Mouse (Mus musculus): ENCODE measurements at regions not wholly inside any gene's neighbourhood (a gene's known extent, or its start where the extent isn't known, plus 50 kb on each side); places are given as distances from the start of the nearest gene placed in this dataset.

GRCm38 (mm10) chr12:95171051-95171450 is 521.0 kb upstream of the Flrt2 start:
- H3K36me3 ChIP-seq (replicated peaks; ENCODE audit: control insufficient read depth, insufficient read depth, low read depth, low read length): no peaks in the 10 kb centered on the region
- H3K4me1 ChIP-seq (ENCODE audit: control insufficient read depth, insufficient read depth, low read length): no peaks in the 10 kb centered on the region
- DNase-seq (ENCODE audit: low spot score): no peak
- no peaks in the 10 kb centered on the region for H3K27me3 ChIP-seq (ENCODE audit: control insufficient read depth, insufficient read depth, low read length)
- H3K9me3 ChIP-seq (replicated peaks; ENCODE audit: control insufficient read depth, low read length): no peaks in the 10 kb centered on the region
- ATAC-seq (replicated peaks; ENCODE audit: insufficient number of reproducible peaks, low FRiP score, low TSS enrichment, low read depth): no peak
- H3K4me3 ChIP-seq (ENCODE audit: low read depth, low read length): no peak overlapping the region
- no peak overlapping the region for H3K27ac ChIP-seq (replicated peaks; ENCODE audit: low read depth, low read length)
- H3K9ac ChIP-seq (replicated peaks; ENCODE audit: low read length): no peak overlapping the region
- no peak overlapping the region for H3K4me2 ChIP-seq (ENCODE audit: low read depth, low read length)
- WGBS: 61% methylated on average over 2 of the region's 2 CpGs

GRCm38 (mm10) chr12:95173810-95174402 is 518.1 kb upstream of the Flrt2 start:
- no peak for ATAC-seq (replicated peaks; ENCODE audit: insufficient number of reproducible peaks, low FRiP score, low TSS enrichment, low read depth)

DNA sequence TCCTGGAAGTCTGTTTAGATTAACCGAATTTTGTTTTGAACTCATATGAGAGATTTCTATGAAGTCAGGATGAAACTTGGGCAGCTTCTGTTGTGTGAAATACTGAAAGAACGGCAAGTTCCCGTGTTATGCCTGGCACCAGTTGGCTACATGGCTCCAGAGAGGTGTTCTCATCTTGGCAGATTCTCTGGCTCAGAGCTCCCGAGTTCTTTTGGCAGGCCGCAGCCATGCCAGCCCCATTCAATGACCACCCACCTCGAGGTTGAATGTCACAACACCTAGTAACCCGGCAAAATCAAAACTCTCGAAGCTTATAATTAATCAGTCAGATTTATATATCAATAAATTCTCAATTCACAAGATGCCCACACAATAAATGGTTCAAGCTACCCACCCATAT is 489.5 kb upstream of the Flrt2 start:
- Histone ChIP-seq H3K4me3 (ENCODE audit: low read depth, low read length) (no peak overlapping the region), H3K4me1 (ENCODE audit: control insufficient read depth, insufficient read depth, low read length) (no peaks in the 10 kb centered on the region), H3K9me3 (replicated peaks; ENCODE audit: control insufficient read depth, low read length) (no peaks in the 10 kb centered on the region), H3K27me3 (ENCODE audit: control insufficient read depth, insufficient read depth, low read length) (no peaks in the 10 kb centered on the region), H3K4me2 (ENCODE audit: low read depth, low read length) (no peak overlapping the region), H3K36me3 (replicated peaks; ENCODE audit: control insufficient read depth, insufficient read depth, low read depth, low read length) (no peaks in the 10 kb centered on the region), H3K27ac (replicated peaks; ENCODE audit: low read depth, low read length) (no peak overlapping the region), H3K9ac (replicated peaks; ENCODE audit: low read length) (no peak overlapping the region)
- DNase-seq (ENCODE audit: low spot score): no peak
- no peak for ATAC-seq (replicated peaks; ENCODE audit: insufficient number of reproducible peaks, low FRiP score, low TSS enrichment, low read depth)
- 93% methylated on average over 8 of the region's 8 CpGs for WGBS

More at GRCm38 (mm10) chr12:95173810-95174402, 518.1 kb upstream of the Flrt2 start:
- Histone ChIP-seq H3K27ac (replicated peaks; ENCODE audit: low read depth, low read length) (no peak overlapping the region), H3K9me3 (replicated peaks; ENCODE audit: control insufficient read depth, low read length) (no peaks in the 10 kb centered on the region), H3K36me3 (replicated peaks; ENCODE audit: control insufficient read depth, insufficient read depth, low read depth, low read length) (no peaks in the 10 kb centered on the region), H3K4me2 (ENCODE audit: low read depth, low read length) (no peak overlapping the region), H3K4me3 (ENCODE audit: low read depth, low read length) (no peak overlapping the region), H3K27me3 (ENCODE audit: control insufficient read depth, insufficient read depth, low read length) (no peaks in the 10 kb centered on the region), H3K4me1 (ENCODE audit: control insufficient read depth, insufficient read depth, low read length) (no peaks in the 10 kb centered on the region), H3K9ac (replicated peaks; ENCODE audit: low read length) (no peak overlapping the region)
- WGBS: 80% methylated on average over 1 of the region's 1 CpGs
- DNase-seq (ENCODE audit: low spot score): no peak

DNA sequence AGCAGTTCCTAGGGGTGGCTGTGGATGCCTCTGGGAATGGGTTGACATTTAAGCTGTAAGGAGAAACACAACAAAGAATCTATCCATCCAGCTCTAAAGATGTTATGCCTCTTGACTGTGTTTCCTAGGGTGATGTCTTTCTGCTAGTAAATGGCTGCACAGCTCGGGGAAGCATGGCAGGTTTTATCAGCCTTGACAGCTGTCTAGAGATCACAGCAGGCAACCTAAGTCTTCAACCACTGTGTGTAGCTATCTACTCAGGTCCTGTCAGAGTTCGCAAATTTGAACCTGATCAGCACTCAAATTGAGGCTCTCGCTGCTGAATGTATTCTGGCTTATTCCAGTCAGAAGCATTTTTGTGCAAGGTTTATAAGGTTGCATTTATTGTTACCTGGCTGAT is 486.9 kb upstream of the Flrt2 start:
- no peak overlapping the region for H3K4me3 ChIP-seq (ENCODE audit: low read depth, low read length)
- no peaks in the 10 kb centered on the region for H3K9me3 ChIP-seq (replicated peaks; ENCODE audit: control insufficient read depth, low read length)
- ATAC-seq (replicated peaks; ENCODE audit: insufficient number of reproducible peaks, low FRiP score, low TSS enrichment, low read depth): no peak
- no peak for DNase-seq (ENCODE audit: low spot score)
- H3K36me3 ChIP-seq (replicated peaks; ENCODE audit: control insufficient read depth, insufficient read depth, low read depth, low read length): no peaks in the 10 kb centered on the region
- no peaks in the 10 kb centered on the region for H3K27me3 ChIP-seq (ENCODE audit: control insufficient read depth, insufficient read depth, low read length)
- WGBS: 72% methylated on average over 3 of the region's 3 CpGs
- H3K27ac ChIP-seq (replicated peaks; ENCODE audit: low read depth, low read length): no peak overlapping the region
- no peak overlapping the region for H3K9ac ChIP-seq (replicated peaks; ENCODE audit: low read length)
- H3K4me1 ChIP-seq (ENCODE audit: control insufficient read depth, insufficient read depth, low read length): no peaks in the 10 kb centered on the region
- H3K4me2 ChIP-seq (ENCODE audit: low read depth, low read length): no peak overlapping the region

DNA sequence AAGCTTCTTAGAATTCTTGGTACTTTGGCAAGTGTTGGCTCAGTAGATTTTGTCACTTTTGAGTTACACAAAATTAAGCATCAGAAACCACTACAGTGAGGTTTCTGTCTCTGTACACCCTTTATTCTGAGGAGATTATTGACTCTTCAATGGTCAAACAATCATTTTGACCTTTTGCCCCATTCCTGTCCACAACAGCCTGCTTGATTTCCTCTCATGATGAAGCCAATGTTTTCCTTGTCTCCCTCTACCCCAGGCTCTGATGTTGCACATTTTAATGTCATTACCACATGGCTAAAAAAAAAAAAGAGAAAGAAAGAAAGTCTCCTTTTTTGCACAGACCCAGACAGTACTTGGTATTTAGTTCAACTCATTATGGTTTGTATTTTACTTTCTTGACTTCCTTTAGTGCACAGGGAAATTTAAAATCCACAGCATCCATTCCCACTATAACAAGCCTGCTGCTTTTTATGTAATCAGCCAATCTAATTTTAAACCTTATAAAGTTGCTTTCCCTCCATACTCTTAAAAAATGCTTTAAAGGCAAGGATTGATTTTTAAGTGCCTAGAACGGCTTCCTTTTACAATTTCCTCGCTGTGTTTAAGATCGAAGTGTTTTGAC is 452.8 kb upstream of the Flrt2 start:
- no peaks in the 10 kb centered on the region for H3K9me3 ChIP-seq (replicated peaks; ENCODE audit: control insufficient read depth, low read length)
- no peaks in the 10 kb centered on the region for H3K4me1 ChIP-seq (ENCODE audit: control insufficient read depth, insufficient read depth, low read length)
- DNase-seq (ENCODE audit: low spot score) (no peak), ATAC-seq (replicated peaks; ENCODE audit: insufficient number of reproducible peaks, low FRiP score, low TSS enrichment, low read depth) (no peak)
- H3K27me3 ChIP-seq (ENCODE audit: control insufficient read depth, insufficient read depth, low read length): no peaks in the 10 kb centered on the region
- no peak overlapping the region for H3K4me2 ChIP-seq (ENCODE audit: low read depth, low read length)
- no peak overlapping the region for H3K27ac ChIP-seq (replicated peaks; ENCODE audit: low read depth, low read length)
- 44% methylated on average over 3 of the region's 3 CpGs for WGBS
- no peaks in the 10 kb centered on the region for H3K36me3 ChIP-seq (replicated peaks; ENCODE audit: control insufficient read depth, insufficient read depth, low read depth, low read length)
- H3K9ac ChIP-seq (replicated peaks; ENCODE audit: low read length): no peak overlapping the region
- H3K4me3 ChIP-seq (ENCODE audit: low read depth, low read length): no peak overlapping the region

GRCm38 (mm10) chr12:95267187-95267586 is 424.8 kb upstream of the Flrt2 start:
- H3K4me2 ChIP-seq (ENCODE audit: low read depth, low read length): no peak overlapping the region
- H3K36me3 ChIP-seq (replicated peaks; ENCODE audit: control insufficient read depth, insufficient read depth, low read depth, low read length): no peaks in the 10 kb centered on the region
- no peaks in the 10 kb centered on the region for H3K27me3 ChIP-seq (ENCODE audit: control insufficient read depth, insufficient read depth, low read length)
- H3K27ac ChIP-seq (replicated peaks; ENCODE audit: low read depth, low read length): no peak overlapping the region
- DNase-seq (ENCODE audit: low spot score): no peak
- WGBS: 68% methylated on average over 3 of the region's 3 CpGs
- ATAC-seq (replicated peaks; ENCODE audit: insufficient number of reproducible peaks, low FRiP score, low TSS enrichment, low read depth): no peak
- H3K9ac ChIP-seq (replicated peaks; ENCODE audit: low read length): no peak overlapping the region
- no peaks in the 10 kb centered on the region for H3K4me1 ChIP-seq (ENCODE audit: control insufficient read depth, insufficient read depth, low read length)
- no peak overlapping the region for H3K4me3 ChIP-seq (ENCODE audit: low read depth, low read length)
- H3K9me3 ChIP-seq (replicated peaks; ENCODE audit: control insufficient read depth, low read length): no peaks in the 10 kb centered on the region

DNA sequence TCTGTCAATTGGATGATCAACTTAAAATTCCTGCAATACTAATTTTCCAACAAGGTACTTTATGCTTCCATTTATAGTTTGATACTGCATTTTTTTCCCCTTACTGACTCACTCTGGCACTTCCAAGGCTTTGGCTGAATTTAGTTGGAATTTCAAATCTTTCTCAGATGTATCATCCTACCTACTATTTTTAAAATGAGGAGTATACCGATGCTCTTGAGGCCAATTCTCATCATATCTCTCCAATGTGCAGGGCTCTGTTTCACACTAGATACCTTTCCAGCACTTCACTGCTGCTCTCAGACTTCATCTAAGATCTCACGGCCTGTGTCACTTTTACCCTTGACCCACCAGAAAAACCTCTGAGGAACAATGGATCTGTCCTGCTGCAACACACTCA is 386.6 kb upstream of the Flrt2 start:
- no peak for ATAC-seq (replicated peaks; ENCODE audit: insufficient number of reproducible peaks, low FRiP score, low TSS enrichment, low read depth)

DNA sequence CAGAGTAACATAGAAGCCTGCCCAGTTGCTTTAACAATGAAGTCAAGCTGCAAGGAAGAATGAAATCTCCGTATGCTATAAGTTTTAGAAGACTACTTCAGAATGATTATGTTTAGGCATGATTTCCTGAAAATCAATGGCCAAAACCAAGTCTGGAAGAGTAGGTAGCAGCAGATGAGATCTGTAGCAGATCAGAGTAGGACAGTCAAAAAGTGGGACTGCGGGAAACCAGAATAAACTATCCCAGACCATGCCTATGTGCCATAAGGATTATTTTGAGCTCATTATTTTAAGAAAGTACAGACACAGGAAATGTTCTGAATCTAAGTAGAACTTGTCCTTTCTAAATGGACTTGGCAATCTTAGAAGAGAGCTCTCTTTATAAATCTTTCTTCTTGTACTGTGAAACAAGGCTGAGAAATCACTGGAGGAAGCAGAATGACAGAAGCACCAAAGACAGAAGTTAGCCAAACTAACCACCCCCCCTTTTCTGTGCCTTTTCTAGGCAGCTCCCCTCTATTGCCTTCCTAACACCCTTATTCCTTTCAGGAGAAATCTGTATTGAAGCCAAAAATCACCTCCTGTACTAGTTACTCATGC is 376.8 kb upstream of the Flrt2 start:
- ATAC-seq (replicated peaks; ENCODE audit: insufficient number of reproducible peaks, low FRiP score, low TSS enrichment, low read depth): no peak
- Histone ChIP-seq H3K9me3 (replicated peaks; ENCODE audit: control insufficient read depth, low read length) (no peaks in the 10 kb centered on the region), H3K27me3 (ENCODE audit: control insufficient read depth, insufficient read depth, low read length) (no peaks in the 10 kb centered on the region), H3K36me3 (replicated peaks; ENCODE audit: control insufficient read depth, insufficient read depth, low read depth, low read length) (no peaks in the 10 kb centered on the region), H3K4me1 (ENCODE audit: control insufficient read depth, insufficient read depth, low read length) (no peaks in the 10 kb centered on the region), H3K4me3 (ENCODE audit: low read depth, low read length) (no peak overlapping the region), H3K27ac (replicated peaks; ENCODE audit: low read depth, low read length) (no peak overlapping the region), H3K4me2 (ENCODE audit: low read depth, low read length) (no peak overlapping the region), H3K9ac (replicated peaks; ENCODE audit: low read length) (no peak overlapping the region)
- no peak for DNase-seq (ENCODE audit: low spot score)
- WGBS: 86% methylated on average over 2 of the region's 2 CpGs

More for the DNA sequence above, 386.6 kb upstream of the Flrt2 start:
- no peaks in the 10 kb centered on the region for H3K9me3 ChIP-seq (replicated peaks; ENCODE audit: control insufficient read depth, low read length)
- WGBS: 83% methylated on average over 2 of the region's 2 CpGs
- H3K4me1 ChIP-seq (ENCODE audit: control insufficient read depth, insufficient read depth, low read length): no peaks in the 10 kb centered on the region
- H3K9ac ChIP-seq (replicated peaks; ENCODE audit: low read length): no peak overlapping the region
- no peak overlapping the region for H3K27ac ChIP-seq (replicated peaks; ENCODE audit: low read depth, low read length)
- DNase-seq (ENCODE audit: low spot score): no peak
- H3K27me3 ChIP-seq (ENCODE audit: control insufficient read depth, insufficient read depth, low read length): no peaks in the 10 kb centered on the region
- no peak overlapping the region for H3K4me2 ChIP-seq (ENCODE audit: low read depth, low read length)
- H3K36me3 ChIP-seq (replicated peaks; ENCODE audit: control insufficient read depth, insufficient read depth, low read depth, low read length): no peaks in the 10 kb centered on the region
- H3K4me3 ChIP-seq (ENCODE audit: low read depth, low read length): no peak overlapping the region

All from embryonic facial prominence, embryonic 11.5 days (tissue).